Mouse (Mus musculus) spleen, adult 2 months (tissue): ENCODE results near the gene Pawr.

ENCODE experiments used
- CTCF ChIP-seq: fragments of 200-500 bp; IDR thresholded peaks from 2 replicates; pipeline ENCODE4 v1.5.1; 2011; ENCODE audit warnings: mild to moderate bottlenecking, inconsistent platforms; ENCODE audit not compliant: insufficient read depth, insufficient read length, insufficient replicate concordance; ENCODE audit errors: extremely low read depth
- POLR2A ChIP-seq: fragments of 200-500 bp; IDR thresholded peaks from 2 replicates; pipeline ENCODE4 v1.6.1; 2011; ENCODE audit warnings: low read depth, low read length, inconsistent platforms

- TF ChIP-seq CTCF (no peak), POLR2A (no peak)
Measured at GRCm38 (mm10) chr10:108454691-108455117, 122.8 kb downstream of the Pawr start.
